Mouse (Mus musculus): Measurements from ENCODE around the gene RPS10-NUDT3.

GRCm38 (mm10) chr17:27603522-27604234 is 31.3 kb downstream of the RPS10-NUDT3 start:
- TF ChIP-seq POLR2A (IDR thresholded peaks at IDR 0.05; ENCODE audit: control insufficient read depth, low read depth, low read length) (no peak), CTCF (IDR thresholded peaks at IDR 0.05; ENCODE audit: control insufficient read depth, insufficient read depth, insufficient replicate concordance, low read depth, low read length) (no peak)

Data from testis, adult 2 months (tissue).